Mouse (Mus musculus) liver, postnatal 0 days (tissue): Measurements from ENCODE around the gene Sp2.

Experiments used
- CTCF ChIP-seq: sonication (generic); IDR thresholded peaks from 2 replicates; pipeline ENCODE4 v1.5.1; 2016; ENCODE audit warnings: antibody characterized with exemption, low read depth
- EP300 ChIP-seq: IDR thresholded peaks from 2 replicates; pipeline ENCODE4 v1.6.1; 2016; ENCODE audit warnings: antibody characterized with exemption, low read depth, mild to moderate bottlenecking

GRCm38 (mm10) chr11:96972906-96973305, 9.9 kb downstream of the Sp2 start:
- TF ChIP-seq CTCF (no peak), EP300 (no peak)
